Mouse (Mus musculus): ENCODE results near the gene Mccc1. TPM values are rescaled to one million over a fixed set of nuclear protein-coding genes. Genes with fewer than 3 reads are reported as not detected.
A peak's percentile ranks its signal among the peaks of the same experiment; 100 is the strongest.

Gene Mccc1
- polyA plus RNA-seq, 1 experiment from 2014 or later: 36.3 TPM

DNA sequence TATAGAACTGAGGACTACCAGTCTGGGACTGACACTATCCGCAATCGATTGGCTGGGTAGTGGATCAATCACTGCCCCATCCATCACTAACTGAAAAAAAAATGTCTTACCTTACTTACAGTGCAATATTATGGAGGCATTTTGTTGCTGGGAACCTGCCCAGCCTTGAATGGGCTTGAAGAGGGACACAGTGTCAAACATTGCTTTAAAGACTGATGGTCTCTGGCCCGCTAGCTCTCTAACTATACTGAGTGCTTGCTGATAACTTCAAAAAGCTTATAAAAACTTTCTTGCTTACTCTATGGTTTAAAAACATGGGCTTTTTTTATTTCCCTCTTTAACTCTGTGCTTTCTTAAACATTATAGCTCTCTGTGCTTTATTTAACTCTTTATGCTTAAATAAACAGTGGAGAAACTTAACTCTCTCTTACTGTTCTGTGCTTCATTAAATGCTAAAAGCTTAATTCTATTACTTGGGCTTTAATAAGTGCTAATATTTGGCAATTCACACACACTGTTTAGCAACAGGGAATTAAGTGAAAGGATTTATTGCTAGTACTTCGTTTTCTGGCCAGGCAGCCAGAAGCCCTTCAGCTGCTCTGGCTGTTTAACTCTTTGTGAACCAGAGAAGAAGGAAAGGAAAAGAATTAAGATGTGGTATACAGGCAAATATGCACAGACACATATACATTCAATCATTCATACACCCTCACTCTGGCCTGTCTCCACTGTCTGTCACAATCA lies 8.1 kb upstream of the Mccc1 start:
- 76% methylated on average over 4 of the region's 4 CpGs for WGBS
- H3K27me3 ChIP-seq (ENCODE audit: control insufficient read depth, insufficient read depth, low read length): no peaks in the 10 kb centered on the region
- no peak overlapping the region for H3K4me2 ChIP-seq (ENCODE audit: low read depth, low read length, severe bottlenecking)
- H3K27ac ChIP-seq (ENCODE audit: low read depth, low read length): no peak overlapping the region
- no peaks in the 10 kb centered on the region for H3K36me3 ChIP-seq (ENCODE audit: control insufficient read depth, insufficient read depth, low read length)
- no peaks in the 10 kb centered on the region for H3K9me3 ChIP-seq (ENCODE audit: control insufficient read depth, low read length)
- DNase-seq (ENCODE audit: low spot score) (no peak), ATAC-seq (replicated peaks; ENCODE audit: low FRiP score) (no peak)
- no peaks in the 10 kb centered on the region for H3K4me1 ChIP-seq (replicated peaks; ENCODE audit: control insufficient read depth, insufficient read depth, low read length)
- no peak overlapping the region for H3K9ac ChIP-seq (ENCODE audit: low read length)
- H3K4me3 ChIP-seq (ENCODE audit: low read depth, low read length): no peak overlapping the region

DNA sequence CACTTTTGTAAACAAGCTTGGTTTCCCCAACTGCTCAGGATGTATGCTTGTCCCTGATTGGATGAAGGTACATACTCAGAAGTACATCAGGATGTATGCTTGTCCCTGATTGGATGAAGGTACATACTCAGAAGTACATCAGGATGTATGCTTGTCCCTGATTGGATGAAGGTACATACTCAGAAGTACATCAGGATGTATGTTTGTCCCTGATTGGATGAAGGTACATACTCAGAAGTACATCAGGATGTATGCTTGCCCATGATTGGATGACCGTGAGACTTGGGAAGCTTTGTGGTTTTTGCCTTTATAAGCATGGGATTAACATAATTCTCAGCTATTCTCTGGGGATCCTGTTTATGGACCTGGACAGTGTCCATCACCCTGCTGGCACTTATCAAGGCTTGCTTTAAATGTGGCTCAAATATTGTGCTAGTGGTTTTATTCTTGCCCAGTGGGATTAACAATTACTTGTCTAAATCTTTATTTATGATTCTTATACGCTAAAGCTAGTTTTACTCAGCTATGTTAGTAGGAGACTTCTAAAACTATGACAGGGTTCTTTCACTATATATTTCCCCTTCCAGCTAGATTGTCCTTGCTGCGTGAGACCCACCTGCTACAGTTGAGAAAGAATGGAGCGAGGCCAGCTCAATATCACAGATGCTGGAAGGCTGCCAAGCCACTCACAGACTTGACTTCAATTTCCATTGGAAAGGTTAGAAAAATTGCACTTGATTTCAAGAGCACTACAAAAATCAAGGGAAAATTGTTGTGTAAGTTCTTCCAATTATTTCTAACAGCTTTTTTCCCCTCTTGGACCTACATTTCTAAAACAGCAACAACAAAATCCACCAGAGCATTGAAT lies 3.8 kb upstream of the Mccc1 start:
- no peaks in the 10 kb centered on the region for H3K9me3 ChIP-seq (ENCODE audit: control insufficient read depth, low read length)
- no peak overlapping the region for H3K4me3 ChIP-seq (ENCODE audit: low read depth, low read length)
- DNase-seq (ENCODE audit: low spot score) (no peak), ATAC-seq (replicated peaks; ENCODE audit: low FRiP score) (no peak)
- no peak overlapping the region for H3K27ac ChIP-seq (ENCODE audit: low read depth, low read length)
- no peaks in the 10 kb centered on the region for H3K27me3 ChIP-seq (ENCODE audit: control insufficient read depth, insufficient read depth, low read length)
- H3K9ac ChIP-seq (ENCODE audit: low read length): no peak overlapping the region
- 84% methylated on average over 4 of the region's 4 CpGs for WGBS
- no peaks in the 10 kb centered on the region for H3K4me1 ChIP-seq (replicated peaks; ENCODE audit: control insufficient read depth, insufficient read depth, low read length)
- H3K4me2 ChIP-seq (ENCODE audit: low read depth, low read length, severe bottlenecking): no peak overlapping the region
- H3K36me3 ChIP-seq (ENCODE audit: control insufficient read depth, insufficient read depth, low read length): no peaks in the 10 kb centered on the region

DNA sequence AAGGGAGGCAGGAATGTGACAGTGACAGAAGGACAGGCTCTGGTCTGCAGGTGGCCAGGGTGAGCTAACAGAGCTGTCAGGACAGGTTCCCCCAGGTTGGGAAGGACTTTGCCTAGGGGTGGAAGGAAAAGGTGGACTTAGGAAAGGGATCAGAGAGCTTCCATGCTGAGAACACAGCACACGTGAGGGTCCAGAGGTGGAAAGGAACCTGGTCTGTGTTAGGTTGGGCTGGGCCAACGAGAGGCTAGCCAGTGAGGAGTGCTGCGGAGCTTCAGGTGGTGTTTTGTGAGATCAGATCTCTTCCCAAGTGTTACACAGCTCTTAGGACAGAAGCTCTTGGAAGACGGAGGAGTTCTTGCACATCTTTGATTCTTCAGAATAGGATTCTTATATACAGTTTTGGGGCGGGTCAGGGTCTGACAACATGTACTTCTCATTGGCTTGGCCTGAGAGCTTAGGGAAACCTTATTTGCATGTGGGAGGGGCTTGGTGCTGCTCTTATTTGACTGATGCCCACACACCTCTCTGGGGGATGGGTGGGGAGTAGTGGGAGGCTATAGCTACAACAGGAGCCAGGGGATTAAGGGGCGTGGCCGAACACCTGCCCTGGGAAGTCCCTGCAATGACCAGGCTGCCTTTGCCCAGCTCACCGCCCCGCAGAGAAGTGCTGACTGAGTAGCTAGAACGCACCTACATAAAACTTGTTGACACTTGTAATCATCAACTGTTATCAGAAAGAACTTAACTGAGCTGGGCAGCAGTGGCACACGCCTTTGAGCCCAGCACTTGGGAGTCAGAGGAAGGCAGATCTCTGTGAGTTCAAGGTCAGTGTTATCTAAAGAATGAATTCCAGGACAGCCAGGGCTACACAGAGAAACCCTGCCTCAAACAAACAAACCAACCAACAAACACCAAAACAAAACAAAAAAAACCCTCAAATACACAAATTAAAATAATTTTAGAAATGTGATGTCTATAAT lies 5.6 kb downstream of the Mccc1 start:
- ATAC-seq (replicated peaks; ENCODE audit: low FRiP score) (no peak), DNase-seq (ENCODE audit: low spot score) (no peak)
- H3K4me1 ChIP-seq (replicated peaks; ENCODE audit: control insufficient read depth, insufficient read depth, low read length): no peaks in the 10 kb centered on the region
- H3K27me3 ChIP-seq (ENCODE audit: control insufficient read depth, insufficient read depth, low read length): no peaks in the 10 kb centered on the region
- no peak overlapping the region for H3K4me2 ChIP-seq (ENCODE audit: low read depth, low read length, severe bottlenecking)
- 51% methylated on average over 11 of the region's 11 CpGs for WGBS
- H3K9me3 ChIP-seq (ENCODE audit: control insufficient read depth, low read length): no peaks in the 10 kb centered on the region
- H3K4me3 ChIP-seq (ENCODE audit: low read depth, low read length): no peak overlapping the region
- H3K27ac ChIP-seq (ENCODE audit: low read depth, low read length): no peak overlapping the region
- no peak overlapping the region for H3K9ac ChIP-seq (ENCODE audit: low read length)
- H3K36me3 ChIP-seq (ENCODE audit: control insufficient read depth, insufficient read depth, low read length): no peaks in the 10 kb centered on the region

DNA sequence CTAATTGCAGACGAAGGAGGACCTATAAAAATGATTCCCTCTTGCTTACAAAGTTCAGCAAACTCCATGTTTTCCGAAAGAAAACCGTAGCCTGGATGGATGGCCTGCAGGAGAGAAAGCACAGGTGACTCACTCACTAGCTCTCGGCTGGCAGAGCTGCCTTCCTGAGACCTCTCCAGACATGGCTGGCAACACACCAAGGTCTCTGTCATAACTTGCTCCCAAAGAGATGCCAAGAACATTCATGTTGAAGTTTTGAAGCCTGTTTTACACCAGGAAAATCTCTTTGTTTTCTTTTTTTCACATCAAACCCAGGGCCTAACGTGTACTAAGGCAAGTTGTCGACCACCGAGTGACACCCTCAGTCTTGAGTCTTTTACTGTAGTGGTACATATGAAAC lies 9.8 kb downstream of the Mccc1 start:
- H3K27ac ChIP-seq (ENCODE audit: low read depth, low read length): no peak overlapping the region
- H3K4me1 ChIP-seq (replicated peaks; ENCODE audit: control insufficient read depth, insufficient read depth, low read length): no peaks in the 10 kb centered on the region
- DNase-seq (ENCODE audit: low spot score) (no peak), ATAC-seq (replicated peaks; ENCODE audit: low FRiP score) (no peak)
- no peaks in the 10 kb centered on the region for H3K27me3 ChIP-seq (ENCODE audit: control insufficient read depth, insufficient read depth, low read length)
- 95% methylated on average over 7 of the region's 7 CpGs for WGBS
- H3K9me3 ChIP-seq (ENCODE audit: control insufficient read depth, low read length): no peaks in the 10 kb centered on the region
- H3K9ac ChIP-seq (ENCODE audit: low read length): no peak overlapping the region
- H3K4me3 ChIP-seq (ENCODE audit: low read depth, low read length): no peak overlapping the region
- H3K36me3 ChIP-seq (ENCODE audit: control insufficient read depth, insufficient read depth, low read length): no peaks in the 10 kb centered on the region
- H3K4me2 ChIP-seq (ENCODE audit: low read depth, low read length, severe bottlenecking): no peak overlapping the region

DNA sequence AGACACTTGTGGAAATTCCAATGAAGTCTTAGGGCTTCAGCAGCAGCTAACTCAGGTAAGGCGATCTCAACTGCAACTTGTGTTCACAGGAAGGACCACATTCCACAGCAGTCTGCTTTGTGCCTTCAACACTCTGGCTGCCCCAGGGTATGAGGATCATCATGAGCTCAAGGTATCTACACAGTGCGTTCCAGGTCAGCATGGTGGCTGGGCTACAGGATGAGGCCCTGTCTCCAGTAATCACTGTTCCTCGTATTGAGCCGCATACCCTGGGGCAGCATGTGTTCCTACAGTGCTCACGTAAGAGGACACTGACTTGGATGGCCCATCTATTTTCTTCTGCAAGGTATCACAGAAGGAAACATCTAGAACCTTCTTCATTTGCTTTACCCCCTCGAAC lies 12.4 kb downstream of the Mccc1 start:
- no peak overlapping the region for H3K9ac ChIP-seq (ENCODE audit: low read length)
- no peak for DNase-seq (ENCODE audit: low spot score)
- no peak overlapping the region for H3K4me2 ChIP-seq (ENCODE audit: low read depth, low read length, severe bottlenecking)
- H3K4me3 ChIP-seq (ENCODE audit: low read depth, low read length): no peak overlapping the region
- no peaks in the 10 kb centered on the region for H3K9me3 ChIP-seq (ENCODE audit: control insufficient read depth, low read length)
- ATAC-seq (replicated peaks; ENCODE audit: low FRiP score): no peak
- WGBS: 92% methylated on average over 6 of the region's 6 CpGs
- no peaks in the 10 kb centered on the region for H3K4me1 ChIP-seq (replicated peaks; ENCODE audit: control insufficient read depth, insufficient read depth, low read length)
- H3K27ac ChIP-seq (ENCODE audit: low read depth, low read length): no peak overlapping the region
- no peaks in the 10 kb centered on the region for H3K27me3 ChIP-seq (ENCODE audit: control insufficient read depth, insufficient read depth, low read length)
- peaks cover 3% of the 10 kb centered on the region; the same call in 1 of the 2 replicates for H3K36me3 ChIP-seq (ENCODE audit: control insufficient read depth, insufficient read depth, low read length)

DNA sequence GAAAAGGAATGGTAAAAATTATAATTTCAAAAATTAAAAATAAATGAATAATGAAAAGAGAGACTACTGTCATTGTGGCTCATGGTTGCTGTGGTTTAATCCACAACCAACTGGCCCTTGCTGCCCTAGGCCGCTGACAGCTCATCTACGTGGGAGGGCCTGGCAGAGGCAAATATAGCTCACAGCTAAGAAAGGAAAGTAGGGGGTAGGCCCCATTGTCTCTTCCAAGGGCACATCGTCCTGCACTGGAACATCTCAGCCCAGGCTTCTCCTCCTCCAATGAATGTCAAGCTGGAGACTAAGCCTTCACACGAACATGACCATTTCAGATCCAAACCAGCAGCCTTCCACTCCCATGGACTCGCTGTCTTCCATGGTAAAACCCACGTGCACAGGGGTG lies 14.2 kb downstream of the Mccc1 start:
- DNase-seq (ENCODE audit: low spot score) (no peak), ATAC-seq (replicated peaks; ENCODE audit: low FRiP score) (no peak)
- no peak overlapping the region for H3K4me3 ChIP-seq (ENCODE audit: low read depth, low read length)
- no peaks in the 10 kb centered on the region for H3K4me1 ChIP-seq (replicated peaks; ENCODE audit: control insufficient read depth, insufficient read depth, low read length)
- H3K36me3 ChIP-seq (ENCODE audit: control insufficient read depth, insufficient read depth, low read length): peaks cover 3% of the 10 kb centered on the region; the same call in 1 of the 2 replicates
- no peak overlapping the region for H3K4me2 ChIP-seq (ENCODE audit: low read depth, low read length, severe bottlenecking)
- H3K27me3 ChIP-seq (ENCODE audit: control insufficient read depth, insufficient read depth, low read length): no peaks in the 10 kb centered on the region
- H3K9ac ChIP-seq (ENCODE audit: low read length): no peak overlapping the region
- no peaks in the 10 kb centered on the region for H3K9me3 ChIP-seq (ENCODE audit: control insufficient read depth, low read length)
- no peak overlapping the region for H3K27ac ChIP-seq (ENCODE audit: low read depth, low read length)
- WGBS: 94% methylated on average over 6 of the region's 6 CpGs

DNA sequence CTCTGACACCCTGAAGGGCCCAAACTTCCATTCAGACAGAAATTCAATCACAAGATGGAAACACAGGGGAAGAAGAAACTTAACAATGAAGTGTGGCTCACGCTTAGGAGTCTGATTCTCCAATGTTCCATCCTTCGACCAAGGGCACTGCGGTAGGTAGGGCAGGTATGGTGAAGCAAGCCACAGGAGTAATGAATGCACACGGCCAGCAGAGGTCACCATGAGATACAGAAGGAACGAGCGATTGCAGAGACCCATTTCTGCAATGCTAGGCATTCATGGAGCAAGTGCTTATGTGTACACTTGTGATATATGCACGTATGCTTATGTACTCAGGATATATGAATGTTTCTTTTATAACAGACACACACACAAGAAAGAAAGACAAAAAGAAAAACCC lies 26.9 kb downstream of the Mccc1 start:
- WGBS: 79% methylated on average over 7 of the region's 7 CpGs
- Histone ChIP-seq H3K27ac (ENCODE audit: low read depth, low read length) (no peak overlapping the region), H3K27me3 (ENCODE audit: control insufficient read depth, insufficient read depth, low read length) (no peaks in the 10 kb centered on the region), H3K4me3 (ENCODE audit: low read depth, low read length) (no peak overlapping the region), H3K9me3 (ENCODE audit: control insufficient read depth, low read length) (no peaks in the 10 kb centered on the region), H3K9ac (ENCODE audit: low read length) (no peak overlapping the region), H3K4me1 (replicated peaks; ENCODE audit: control insufficient read depth, insufficient read depth, low read length) (no peaks in the 10 kb centered on the region), H3K4me2 (ENCODE audit: low read depth, low read length, severe bottlenecking) (no peak overlapping the region), H3K36me3 (ENCODE audit: control insufficient read depth, insufficient read depth, low read length) (peaks cover 2% of the 10 kb centered on the region; the same call in 1 of the 2 replicates)
- ATAC-seq (replicated peaks; ENCODE audit: low FRiP score) (no peak), DNase-seq (ENCODE audit: low spot score) (peak; percentile 59)

DNA sequence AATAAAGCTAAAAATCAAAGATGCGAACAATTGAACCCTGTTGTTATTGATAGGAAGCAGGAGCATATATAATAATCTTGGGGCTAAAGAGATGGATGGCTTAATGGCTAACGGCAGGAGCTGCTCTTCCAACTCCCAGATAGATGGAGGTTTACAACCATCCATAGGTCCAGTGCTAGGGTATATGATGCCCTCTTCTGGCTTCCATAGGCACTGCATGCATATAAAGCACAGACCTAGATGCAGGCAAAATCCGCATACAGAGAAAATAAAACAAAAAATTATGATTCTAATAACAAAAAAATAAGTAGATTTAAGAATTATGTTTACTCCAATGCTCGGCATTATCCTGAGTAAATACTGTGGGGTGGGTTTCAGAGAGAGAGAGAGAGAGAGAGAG lies 27.5 kb downstream of the Mccc1 start:
- peaks cover 2% of the 10 kb centered on the region; the same call in 1 of the 2 replicates for H3K36me3 ChIP-seq (ENCODE audit: control insufficient read depth, insufficient read depth, low read length)
- ATAC-seq (replicated peaks; ENCODE audit: low FRiP score): no peak
- H3K4me2 ChIP-seq (ENCODE audit: low read depth, low read length, severe bottlenecking): no peak overlapping the region
- no peak overlapping the region for H3K4me3 ChIP-seq (ENCODE audit: low read depth, low read length)
- no peaks in the 10 kb centered on the region for H3K4me1 ChIP-seq (replicated peaks; ENCODE audit: control insufficient read depth, insufficient read depth, low read length)
- DNase-seq (ENCODE audit: low spot score): no peak
- H3K27ac ChIP-seq (ENCODE audit: low read depth, low read length): no peak overlapping the region
- 87% methylated on average over 4 of the region's 4 CpGs for WGBS
- H3K27me3 ChIP-seq (ENCODE audit: control insufficient read depth, insufficient read depth, low read length): no peaks in the 10 kb centered on the region
- H3K9me3 ChIP-seq (ENCODE audit: control insufficient read depth, low read length): no peaks in the 10 kb centered on the region
- H3K9ac ChIP-seq (ENCODE audit: low read length): no peak overlapping the region

Data from forebrain, embryonic 11.5 days (tissue).